Mouse (Mus musculus): ENCODE data around the gene Hirip3.

GRCm38 (mm10) chr7:126847421-126848398 is 14.1 kb upstream of the Hirip3 start:
- TF ChIP-seq POLR2AphosphoS5 (IDR thresholded peaks at IDR 0.05; ENCODE audit: insufficient replicate concordance, low read depth, low read length) (no peak), CTCF (IDR thresholded peaks at IDR 0.05; ENCODE audit: low read depth, low read length) (no peak), TAL1 (conservative IDR thresholded peaks at IDR 0.05; ENCODE audit: low read depth, low read length) (no peak), GATA1 (IDR thresholded peaks at IDR 0.05; ENCODE audit: borderline replicate concordance, low read length) (no peak)
